Mouse (Mus musculus) megakaryocyte, embryonic 14.5 days (primary cell): ENCODE data around the gene Esrp2.

Experiments used
- FLI1 ChIP-seq: IDR thresholded peaks from 2 replicates; pipeline ENCODE4 v1.6.1; 2012; ENCODE audit warnings: low read length, inconsistent platforms, mixed read lengths
- GATA1 ChIP-seq: IDR thresholded peaks from 3 replicates; pipeline ENCODE4 v1.6.1; 2012; ENCODE audit warnings: mixed read lengths, low read length, inconsistent platforms, borderline replicate concordance

DNA sequence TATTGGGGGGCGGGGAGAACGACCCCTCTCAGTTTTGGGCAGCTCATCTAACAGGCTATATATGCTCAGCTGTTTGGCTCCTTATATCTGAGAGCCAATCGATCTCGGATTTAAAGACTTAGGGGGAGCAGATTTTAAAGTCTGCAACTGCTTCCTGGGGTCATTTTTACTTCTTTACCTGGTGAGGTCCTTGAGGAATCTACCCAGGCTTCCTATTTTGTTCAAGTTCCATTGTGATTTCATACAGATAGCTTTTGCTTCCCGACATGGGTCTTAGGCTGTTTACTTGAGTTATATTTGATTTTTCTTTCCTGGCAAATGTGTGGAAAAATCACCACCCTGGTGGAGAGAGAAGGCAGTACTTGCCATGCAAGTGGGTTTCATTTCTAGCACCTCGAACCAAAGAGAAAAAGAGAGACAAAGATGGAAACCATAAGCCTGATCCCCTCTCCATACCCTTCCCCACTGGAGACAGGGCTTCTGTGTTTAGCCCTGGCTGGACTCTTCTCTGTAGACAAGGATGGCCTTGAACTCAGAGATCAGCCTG lies 33.2 kb upstream of the Esrp2 start:
- TF ChIP-seq GATA1 = no peak
- no peak for TF ChIP-seq FLI1
